Mouse (Mus musculus): ENCODE measurements at regions not wholly inside any gene's neighbourhood (a gene's known extent, or its start where the extent isn't known, plus 50 kb on each side); places are given as distances from the start of the nearest gene placed in this dataset.

DNA sequence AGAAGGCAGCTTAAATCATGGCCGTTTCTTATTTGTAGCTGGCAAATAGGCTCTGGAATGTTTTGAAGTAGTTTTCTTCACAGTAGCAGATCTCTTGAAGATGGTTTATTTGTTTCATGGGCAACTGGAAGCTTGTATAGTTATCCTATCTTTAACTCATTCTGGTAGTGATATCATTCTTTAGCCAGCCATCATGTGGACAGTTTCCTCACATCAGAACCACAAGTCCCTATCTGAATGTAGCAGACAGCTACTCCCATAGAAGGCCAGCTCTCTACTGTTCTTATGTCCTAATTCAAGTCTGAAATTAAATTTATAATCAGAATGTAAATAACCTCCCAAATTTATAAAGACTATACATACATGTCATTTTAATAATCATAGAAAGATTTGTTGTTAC, 253.8 kb upstream of the Sdr16c6 start:
- TF ChIP-seq EP300 (IDR thresholded peaks at IDR 0.05; ENCODE audit: low read depth) (peak; percentile 46), CTCF (IDR thresholded peaks at IDR 0.05; ENCODE audit: low read depth) (no peak)
